Mouse (Mus musculus) urinary bladder, adult 18-20 months (tissue): ENCODE results near the gene Rab22a.
"Not testable (repeated sequence)": the region's sequence is repeated elsewhere in the genome, so short reads cannot be mapped to it uniquely, and the experiment has no call there.

Source experiments
- DNase-seq, 2 experiments: peaks; one replicate each; pipeline ENCODE4 v3.0.0; 2022; ENCODE audit warnings: low spot score in 2 of 2, mixed read lengths in 2 of 2

The Rab22a gene

GRCm38 (mm10) chr2:173659057-173659925, at the start of gene Rab22a:
TSS of gene Rab22a (plus strand) at chr2:173659760.
- peak; percentile 93 to 96 for DNase-seq

- no peak for DNase-seq
Observed at GRCm38 (mm10) chr2:173615378-173616081, 44.0 kb upstream of the Rab22a start.

DNA sequence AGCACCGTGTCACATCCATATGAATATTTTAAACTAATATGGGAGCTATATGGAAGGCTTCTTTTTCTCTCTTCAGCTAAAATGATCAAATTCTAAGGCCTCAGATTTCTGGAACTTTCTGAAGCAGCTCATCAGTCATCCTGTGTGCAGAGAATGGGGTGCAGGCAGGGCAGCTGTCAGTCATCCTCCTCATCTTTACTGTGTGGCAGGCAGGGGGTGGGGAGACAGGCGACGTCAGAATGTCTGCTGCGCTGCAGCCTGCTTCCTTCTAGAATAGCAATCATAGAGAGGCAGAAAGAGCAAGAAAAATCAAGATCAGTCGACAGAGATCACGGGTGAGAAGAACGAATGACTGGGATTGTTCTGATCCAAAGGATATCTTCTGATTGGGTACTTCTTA, 43.4 kb upstream of the Rab22a start:
- DNase-seq: no peak

DNA sequence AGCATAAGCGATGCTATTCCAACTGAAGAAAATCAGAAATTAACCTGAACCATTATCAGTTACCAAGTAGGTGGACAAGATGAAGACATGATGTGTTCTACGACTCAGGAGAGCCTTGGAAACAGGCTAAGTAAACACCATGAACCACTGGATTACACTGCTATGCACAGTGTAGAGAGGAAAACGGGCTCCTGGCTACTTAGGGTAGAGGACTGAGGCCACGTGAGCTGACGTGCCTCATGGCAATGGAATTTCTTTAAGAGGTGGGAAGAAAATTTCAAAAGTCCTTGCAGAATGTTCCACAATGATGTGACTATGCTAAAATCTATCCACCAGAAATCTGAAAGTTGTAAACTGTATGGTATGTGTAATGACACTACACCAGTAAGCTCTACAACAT, 40.4 kb upstream of the Rab22a start:
- no peak for DNase-seq

GRCm38 (mm10) chr2:173620645-173621044, 38.9 kb upstream of the Rab22a start:
- no peak for DNase-seq

- peak in 1 of 2 experiments; percentile 11 for DNase-seq
Observed at GRCm38 (mm10) chr2:173622173-173622601, 37.4 kb upstream of the Rab22a start.

- DNase-seq: no peak
Observed at GRCm38 (mm10) chr2:173624667-173625066, 34.9 kb upstream of the Rab22a start.

DNA sequence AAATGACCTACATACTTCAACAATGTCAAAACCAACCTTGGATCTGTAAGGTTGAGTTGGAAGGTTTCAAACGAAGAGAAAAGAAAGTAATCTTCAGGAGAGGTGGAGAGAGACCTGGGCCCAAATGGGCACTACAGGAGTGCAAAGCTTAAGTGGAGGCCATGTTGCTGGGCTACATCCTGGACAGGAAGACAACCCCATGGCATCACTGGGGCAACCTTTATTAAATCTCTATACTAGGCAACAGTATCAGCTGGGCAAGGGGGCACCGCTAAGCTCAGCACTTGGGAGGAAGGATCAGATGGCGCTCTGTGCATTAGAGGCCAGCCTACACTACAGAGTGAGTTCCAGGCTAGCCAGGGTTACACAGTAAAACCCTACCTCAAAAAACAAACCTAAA, 33.8 kb upstream of the Rab22a start:
- no peak for DNase-seq

GRCm38 (mm10) chr2:173634106-173634505, 25.5 kb upstream of the Rab22a start:
- DNase-seq: not testable (repeated sequence)

- DNase-seq: no peak
Observed at GRCm38 (mm10) chr2:173641370-173641769, 18.2 kb upstream of the Rab22a start.

DNA sequence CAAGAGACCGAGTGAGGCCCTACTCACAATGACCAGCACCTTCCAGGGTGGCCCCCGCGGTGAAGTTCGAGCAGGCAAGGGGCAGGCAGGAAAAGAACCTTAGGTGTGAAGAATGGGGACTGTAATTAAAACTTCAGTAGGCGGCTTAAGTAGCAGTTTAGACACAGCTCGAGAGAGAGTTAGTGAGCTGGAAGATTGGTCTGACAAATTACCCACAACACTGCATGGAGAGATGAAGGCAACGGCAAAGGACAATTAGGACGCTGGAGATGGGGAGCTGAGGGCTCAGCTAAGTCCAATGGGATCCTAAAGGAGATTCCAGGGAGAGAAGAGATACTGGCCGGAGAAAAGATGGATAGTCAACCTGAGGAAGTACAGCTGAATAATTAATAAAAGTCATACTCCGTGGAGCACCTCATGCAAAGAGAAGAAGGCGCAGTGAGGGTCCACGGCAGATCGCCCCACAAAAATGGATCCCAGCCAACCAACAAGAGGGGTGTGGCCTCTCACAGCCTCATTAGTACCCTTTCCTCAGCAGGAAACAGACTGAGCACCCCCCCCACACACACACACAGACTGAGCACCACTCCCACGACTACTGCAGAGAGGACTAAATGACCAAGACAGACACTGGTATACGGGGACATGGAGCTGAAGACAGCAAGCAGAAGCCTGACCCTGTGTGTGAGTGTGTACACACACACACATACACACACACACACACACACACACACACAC, 17.1 kb upstream of the Rab22a start:
- no peak for DNase-seq

- no peak for DNase-seq
Observed at GRCm38 (mm10) chr2:173647197-173647911, 12.2 kb upstream of the Rab22a start.

GRCm38 (mm10) chr2:173649762-173650161, 9.8 kb upstream of the Rab22a start:
- no peak for DNase-seq

DNA sequence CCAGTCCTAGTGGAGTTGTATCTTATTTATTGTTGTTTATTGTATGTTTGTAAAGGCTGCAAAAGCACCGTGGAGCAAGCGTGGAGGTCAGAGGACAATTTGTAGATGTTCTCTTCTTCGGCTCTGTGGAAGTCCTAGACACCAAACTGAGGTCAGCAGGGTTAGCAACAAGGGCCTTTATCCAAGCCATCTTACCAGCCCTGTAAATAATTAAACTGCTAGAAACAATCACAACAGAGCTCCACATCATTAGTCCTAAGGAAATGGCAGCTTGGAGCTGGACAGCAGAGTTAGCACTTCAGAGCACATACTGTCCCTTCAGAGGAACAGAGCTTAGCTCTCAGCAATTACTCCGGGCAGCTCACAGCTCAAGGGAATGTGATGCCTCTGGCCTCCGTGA, 6.0 kb upstream of the Rab22a start:
- no peak for DNase-seq

DNA sequence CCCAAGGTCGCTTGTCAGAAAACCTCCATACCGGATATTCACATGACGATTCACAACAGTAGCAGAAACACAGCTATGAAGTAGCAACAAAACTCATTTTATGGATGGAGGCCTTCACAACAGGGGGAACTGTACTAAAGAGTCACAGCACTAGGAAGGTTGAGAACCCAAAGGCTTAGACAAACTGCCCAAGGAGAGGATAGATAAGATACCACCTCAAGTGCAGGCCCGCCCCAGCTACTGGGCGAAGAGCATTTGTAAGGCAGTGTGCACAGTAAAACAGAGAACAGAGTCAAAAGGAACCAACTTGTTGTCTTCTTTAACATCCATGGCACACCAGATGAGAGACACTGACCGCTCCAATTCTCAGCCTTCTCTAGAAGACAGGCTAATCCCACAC, 1.8 kb upstream of the Rab22a start:
- no peak for DNase-seq

DNA sequence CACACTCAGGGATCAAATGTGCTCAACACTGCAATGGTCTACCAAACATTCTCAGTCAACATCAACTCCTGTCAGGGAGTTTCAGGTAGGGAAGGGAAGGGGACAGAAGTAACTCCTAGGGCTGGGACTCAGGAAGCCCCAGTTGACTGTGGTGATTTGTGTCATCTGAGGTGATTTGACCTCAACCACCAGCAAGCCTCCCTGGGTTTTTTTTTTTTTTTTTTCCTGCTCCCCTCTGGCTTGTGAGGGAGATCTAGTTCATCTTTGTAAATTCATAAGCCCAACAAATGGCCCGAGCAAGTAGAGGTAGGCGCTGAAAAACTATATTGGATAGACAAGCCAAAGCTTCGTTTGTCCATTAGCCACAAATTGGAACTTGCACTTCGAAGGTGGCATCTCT, 1.0 kb upstream of the Rab22a start:
- no peak for DNase-seq

GRCm38 (mm10) chr2:173659926-173660684, 545 bp downstream of the Rab22a start:
- peak in 1 of 2 experiments; percentile 15 for DNase-seq

DNA sequence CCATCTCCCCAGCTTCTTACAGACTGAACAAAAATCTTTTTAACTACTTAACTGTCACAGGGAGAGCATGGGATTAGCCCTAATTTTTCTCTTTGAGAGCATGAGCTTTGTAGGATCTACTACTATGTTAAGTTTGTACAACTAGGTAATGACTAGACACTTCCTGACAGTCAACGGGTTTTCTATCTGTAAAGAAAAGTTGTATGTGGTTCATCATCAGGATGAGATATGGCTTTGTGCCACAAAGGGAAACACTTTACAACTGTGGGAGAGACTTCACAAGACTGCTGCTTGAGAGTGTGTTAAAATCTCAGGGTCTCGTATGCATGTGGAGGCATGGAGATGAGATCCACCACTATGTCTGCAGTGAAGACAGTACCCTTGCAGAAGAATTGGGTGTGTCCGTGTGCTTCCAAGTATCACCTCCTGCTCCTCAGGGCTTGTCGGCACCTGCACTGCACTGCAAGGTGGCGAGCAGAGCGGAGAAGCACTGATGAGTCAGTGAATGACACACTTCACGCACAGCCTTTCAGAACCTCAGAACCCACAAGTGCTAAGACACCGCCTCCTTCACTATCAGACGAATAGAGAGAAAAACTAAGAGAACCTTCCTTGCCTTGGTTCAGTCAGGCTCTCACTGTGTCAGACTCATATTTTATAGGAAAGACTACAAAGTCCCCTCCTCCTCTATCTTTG, 2.8 kb downstream of the Rab22a start:
- no peak for DNase-seq

- DNase-seq: no peak
Observed at GRCm38 (mm10) chr2:173664736-173665135, 5.2 kb downstream of the Rab22a start.

- DNase-seq: no peak
Observed at GRCm38 (mm10) chr2:173665271-173665670, 5.7 kb downstream of the Rab22a start.
